Mouse (Mus musculus): ENCODE results near the gene Myoz1. TPM values are rescaled to one million over a fixed set of nuclear protein-coding genes. Genes with fewer than 3 reads are reported as not detected.

The Myoz1 gene
- polyA plus RNA-seq, 1 experiment, result not detected

DNA sequence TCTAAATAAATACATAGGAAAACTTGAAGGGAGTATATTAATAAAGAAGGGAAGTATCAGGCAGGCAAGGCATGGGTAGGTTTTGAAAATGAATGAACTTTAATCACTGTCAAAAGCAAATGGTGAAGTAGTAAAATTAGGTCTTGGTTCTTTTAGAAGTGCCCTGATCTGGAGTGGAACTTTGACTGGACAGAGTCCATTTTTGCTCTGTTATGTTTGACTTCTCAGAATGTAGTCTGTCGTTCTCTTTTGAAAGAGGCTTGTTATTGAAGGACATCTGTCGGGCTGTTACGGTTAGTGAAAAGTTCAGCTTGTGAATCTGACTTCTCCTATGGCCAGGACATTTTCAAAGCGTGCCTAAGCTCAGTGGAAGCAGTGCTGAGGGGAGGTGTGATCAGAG, 21.6 kb upstream of the Myoz1 start:
- no peak for TF ChIP-seq POLR2A (IDR thresholded peaks at IDR 0.05; ENCODE audit: insufficient read depth, low read length)
- no peak for TF ChIP-seq CTCF (IDR thresholded peaks at IDR 0.05; ENCODE audit: low read depth, low read length)
- no peak for TF ChIP-seq EP300 (IDR thresholded peaks at IDR 0.05; ENCODE audit: insufficient read depth, low read depth, low read length)
- Histone ChIP-seq H3K36me3 (ENCODE audit: control insufficient read depth, insufficient read depth, low read length, poor library complexity, severe bottlenecking) (peaks cover 48% of the 10 kb centered on the region), H3K9me3 (replicated peaks; ENCODE audit: control insufficient read depth, insufficient read depth, low read length, poor library complexity, severe bottlenecking) (peaks cover 17% of the 10 kb centered on the region), H3K4me3 (ENCODE audit: low read depth, low read length) (no peak overlapping the region), H3K9ac (ENCODE audit: low read depth, poor library complexity, severe bottlenecking) (no peak overlapping the region), H3K27me3 (ENCODE audit: control insufficient read depth, insufficient read depth, low read length, poor library complexity, severe bottlenecking) (no peaks in the 10 kb centered on the region), H3K27ac (ENCODE audit: insufficient read depth, low read length) (no peak overlapping the region), H3K4me1 (ENCODE audit: control insufficient read depth, insufficient read depth, low read length) (no peaks in the 10 kb centered on the region)

DNA sequence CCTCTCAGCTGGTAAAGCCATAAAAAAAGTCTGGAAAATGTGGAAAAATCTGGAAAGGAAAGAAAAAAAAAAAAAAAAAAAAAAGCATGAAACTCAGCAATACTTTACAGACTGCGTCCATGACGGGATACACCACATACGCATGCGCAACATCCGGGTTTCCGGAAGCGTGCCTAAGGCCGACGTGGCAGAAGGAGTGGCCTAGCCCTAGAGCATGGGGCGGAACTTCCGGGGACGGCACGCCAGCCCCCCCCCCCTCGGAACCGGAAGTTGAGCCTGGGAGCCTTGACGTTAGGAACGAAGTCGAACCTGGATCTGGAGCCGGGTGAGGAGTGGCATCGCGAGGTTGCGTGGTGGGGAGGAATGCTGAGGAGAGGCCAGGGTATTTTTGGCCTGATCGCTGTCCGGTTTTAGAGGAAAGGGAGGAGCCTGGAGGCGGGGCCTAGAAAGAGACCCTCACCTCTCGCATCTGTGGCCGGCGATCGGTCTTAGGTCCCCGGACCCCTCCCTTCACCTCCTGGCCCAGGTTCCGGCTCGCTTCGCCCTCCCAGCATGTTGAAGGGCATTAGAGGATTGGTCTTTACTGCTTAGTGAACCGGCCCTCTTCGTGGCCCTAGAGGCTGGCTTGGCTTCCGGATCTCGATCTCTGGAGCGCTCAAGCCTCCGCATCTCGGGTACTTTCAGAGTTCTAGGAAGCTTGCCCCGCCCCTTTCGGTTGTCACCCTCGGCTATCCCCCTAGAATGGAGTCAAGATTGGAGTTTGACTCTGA, 17.9 kb upstream of the Myoz1 start, which contains the start of gene Sec24c:
Gene Sec24c (plus strand): TSS at position 245 of the 770 bp plus-strand sequence.
- H3K27ac ChIP-seq (ENCODE audit: insufficient read depth, low read length), result peak within 1 kb of the TSS; percentile 82
- peak within 1 kb of the TSS; percentile 82 for H3K9ac ChIP-seq (ENCODE audit: low read depth, poor library complexity, severe bottlenecking)
- no peaks in the 10 kb centered on the region for H3K27me3 ChIP-seq (ENCODE audit: control insufficient read depth, insufficient read depth, low read length, poor library complexity, severe bottlenecking)
- peak within 1 kb of the TSS; percentile 96 for H3K4me3 ChIP-seq (ENCODE audit: low read depth, low read length)
- no peak for TF ChIP-seq CTCF (IDR thresholded peaks at IDR 0.05; ENCODE audit: low read depth, low read length)
- TF ChIP-seq EP300 (IDR thresholded peaks at IDR 0.05; ENCODE audit: insufficient read depth, low read depth, low read length), result 0 out of 2 replicates have a peak, but pooled peaks have one; percentile 13
- peak; percentile 42 for TF ChIP-seq POLR2A (IDR thresholded peaks at IDR 0.05; ENCODE audit: insufficient read depth, low read length)
- H3K9me3 ChIP-seq (replicated peaks; ENCODE audit: control insufficient read depth, insufficient read depth, low read length, poor library complexity, severe bottlenecking), result peaks cover 17% of the 10 kb centered on the region
- H3K36me3 ChIP-seq (ENCODE audit: control insufficient read depth, insufficient read depth, low read length, poor library complexity, severe bottlenecking), result peaks cover 28% of the 10 kb centered on the region
- H3K4me1 ChIP-seq (ENCODE audit: control insufficient read depth, insufficient read depth, low read length), result no peaks in the 10 kb centered on the region

DNA sequence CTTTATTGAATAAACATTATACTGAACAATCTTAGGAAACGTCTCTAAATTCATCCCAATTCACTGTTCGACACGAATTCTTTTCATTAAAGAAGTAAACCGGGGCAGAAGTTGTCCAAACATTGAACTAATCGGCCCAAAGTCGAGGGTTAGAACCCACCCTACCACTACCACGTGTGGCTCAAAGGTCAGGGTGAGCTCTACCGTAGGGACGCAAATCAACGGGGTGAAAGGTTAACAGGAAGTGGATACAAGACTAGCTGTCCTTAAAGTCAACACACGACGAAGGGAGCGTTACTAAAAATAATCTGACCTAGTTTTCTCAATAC, 17.4 kb upstream of the Myoz1 start:
- Histone ChIP-seq H3K27ac (ENCODE audit: insufficient read depth, low read length) (peak overlapping the region; percentile 82), H3K9me3 (replicated peaks; ENCODE audit: control insufficient read depth, insufficient read depth, low read length, poor library complexity, severe bottlenecking) (peaks cover 17% of the 10 kb centered on the region), H3K4me1 (ENCODE audit: control insufficient read depth, insufficient read depth, low read length) (no peaks in the 10 kb centered on the region), H3K4me3 (ENCODE audit: low read depth, low read length) (peak overlapping the region; percentile 83), H3K9ac (ENCODE audit: low read depth, poor library complexity, severe bottlenecking) (peak overlapping the region; percentile 59), H3K36me3 (ENCODE audit: control insufficient read depth, insufficient read depth, low read length, poor library complexity, severe bottlenecking) (peaks cover 24% of the 10 kb centered on the region), H3K27me3 (ENCODE audit: control insufficient read depth, insufficient read depth, low read length, poor library complexity, severe bottlenecking) (no peaks in the 10 kb centered on the region)
- TF ChIP-seq POLR2A (IDR thresholded peaks at IDR 0.05; ENCODE audit: insufficient read depth, low read length) (no peak), EP300 (IDR thresholded peaks at IDR 0.05; ENCODE audit: insufficient read depth, low read depth, low read length) (no peak), CTCF (IDR thresholded peaks at IDR 0.05; ENCODE audit: low read depth, low read length) (no peak)

DNA sequence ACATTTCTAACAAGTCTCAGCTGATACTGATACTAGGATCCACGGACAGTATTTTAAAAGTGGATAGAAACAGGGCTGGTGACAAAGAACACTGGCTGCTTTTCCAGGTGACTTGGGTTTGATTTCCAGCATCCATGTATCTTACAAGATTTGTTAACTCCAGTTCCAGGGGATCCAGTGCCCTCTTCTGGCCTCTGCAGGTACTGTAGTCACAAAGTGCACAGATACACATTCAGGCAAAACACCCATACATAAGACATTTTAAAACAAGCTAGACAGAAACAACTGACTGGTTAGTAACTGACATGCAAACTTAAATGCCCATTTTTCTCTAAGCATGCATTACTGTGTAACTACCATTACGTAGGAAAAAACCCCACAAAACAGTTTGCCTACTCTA, 16.6 kb upstream of the Myoz1 start:
- peaks cover 17% of the 10 kb centered on the region for H3K9me3 ChIP-seq (replicated peaks; ENCODE audit: control insufficient read depth, insufficient read depth, low read length, poor library complexity, severe bottlenecking)
- H3K36me3 ChIP-seq (ENCODE audit: control insufficient read depth, insufficient read depth, low read length, poor library complexity, severe bottlenecking), result peaks cover 19% of the 10 kb centered on the region
- TF ChIP-seq POLR2A (IDR thresholded peaks at IDR 0.05; ENCODE audit: insufficient read depth, low read length) (no peak), EP300 (IDR thresholded peaks at IDR 0.05; ENCODE audit: insufficient read depth, low read depth, low read length) (no peak), CTCF (IDR thresholded peaks at IDR 0.05; ENCODE audit: low read depth, low read length) (peak; percentile 17)
- H3K9ac ChIP-seq (ENCODE audit: low read depth, poor library complexity, severe bottlenecking), result peak overlapping the region; percentile 59
- H3K27ac ChIP-seq (ENCODE audit: insufficient read depth, low read length), result no peak overlapping the region
- H3K4me3 ChIP-seq (ENCODE audit: low read depth, low read length), result no peak overlapping the region
- no peaks in the 10 kb centered on the region for H3K4me1 ChIP-seq (ENCODE audit: control insufficient read depth, insufficient read depth, low read length)
- H3K27me3 ChIP-seq (ENCODE audit: control insufficient read depth, insufficient read depth, low read length, poor library complexity, severe bottlenecking), result no peaks in the 10 kb centered on the region

DNA sequence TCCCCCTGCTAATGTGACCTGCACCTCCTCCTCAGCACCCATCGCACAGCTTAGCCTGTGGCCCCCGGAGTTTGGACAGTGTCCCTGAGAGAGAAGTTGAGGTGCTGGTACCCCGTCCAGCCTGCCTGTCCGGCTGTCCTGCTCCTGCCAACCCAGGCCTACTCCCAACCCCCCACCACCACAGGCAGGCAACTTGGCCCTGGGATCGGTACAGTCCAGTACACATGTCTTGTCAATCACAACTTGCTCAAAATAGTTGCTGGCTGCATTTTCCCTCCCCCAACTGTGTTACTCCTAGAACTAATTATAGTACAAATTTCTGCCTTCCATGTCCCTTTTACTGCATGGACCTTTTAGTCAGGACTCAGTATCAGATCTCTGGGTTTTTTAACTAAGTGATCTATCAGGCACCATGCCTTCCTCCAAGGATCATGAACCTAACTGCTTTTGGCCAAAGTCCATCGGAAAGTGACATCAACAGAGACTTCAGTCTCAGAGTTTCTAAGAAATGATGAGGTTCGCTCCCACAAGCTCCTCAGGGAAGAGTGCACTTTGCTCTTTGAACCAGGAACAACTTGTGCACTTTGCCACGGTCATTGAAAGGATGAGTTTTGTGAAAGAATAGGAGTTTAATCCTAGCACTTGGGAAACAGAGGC, 11.9 kb upstream of the Myoz1 start, which contains the start of gene Synpo2l:
Gene Synpo2l (minus strand): TSS at position 201 of the 657 bp plus-strand sequence.
- no peaks in the 10 kb centered on the region for H3K36me3 ChIP-seq (ENCODE audit: control insufficient read depth, insufficient read depth, low read length, poor library complexity, severe bottlenecking)
- H3K27ac ChIP-seq (ENCODE audit: insufficient read depth, low read length), result no peak within 1 kb of the TSS
- H3K9me3 ChIP-seq (replicated peaks; ENCODE audit: control insufficient read depth, insufficient read depth, low read length, poor library complexity, severe bottlenecking), result no peaks in the 10 kb centered on the region
- no peak within 1 kb of the TSS for H3K4me3 ChIP-seq (ENCODE audit: low read depth, low read length)
- H3K4me1 ChIP-seq (ENCODE audit: control insufficient read depth, insufficient read depth, low read length), result peaks cover 1% of the 10 kb centered on the region
- no peak within 1 kb of the TSS for H3K9ac ChIP-seq (ENCODE audit: low read depth, poor library complexity, severe bottlenecking)
- no peaks in the 10 kb centered on the region for H3K27me3 ChIP-seq (ENCODE audit: control insufficient read depth, insufficient read depth, low read length, poor library complexity, severe bottlenecking)
- TF ChIP-seq CTCF (IDR thresholded peaks at IDR 0.05; ENCODE audit: low read depth, low read length) (no peak), POLR2A (IDR thresholded peaks at IDR 0.05; ENCODE audit: insufficient read depth, low read length) (no peak), EP300 (IDR thresholded peaks at IDR 0.05; ENCODE audit: insufficient read depth, low read depth, low read length) (no peak)

DNA sequence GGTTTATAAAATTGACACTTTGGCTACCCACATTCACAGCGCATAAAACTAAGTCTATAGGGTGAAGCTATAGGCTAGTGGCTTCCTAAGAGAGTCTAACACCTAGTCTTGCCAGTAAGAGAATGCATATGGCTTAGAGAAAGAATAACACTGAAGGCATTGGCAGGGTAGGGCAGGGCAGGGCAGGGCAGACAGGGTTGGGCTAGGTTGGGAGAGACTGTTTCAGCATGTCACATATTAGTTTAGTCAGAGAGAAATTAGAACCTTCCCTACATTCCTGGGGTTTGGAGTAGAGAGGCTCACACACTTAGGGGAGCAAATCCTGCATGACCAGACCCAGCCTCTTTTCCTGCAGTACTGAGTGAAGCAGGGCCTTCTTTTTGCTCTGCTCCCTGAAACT, 11.1 kb upstream of the Myoz1 start:
- no peak overlapping the region for H3K4me3 ChIP-seq (ENCODE audit: low read depth, low read length)

More for the DNA sequence above, 11.1 kb upstream of the Myoz1 start:
- Histone ChIP-seq H3K9ac (ENCODE audit: low read depth, poor library complexity, severe bottlenecking) (no peak overlapping the region), H3K27ac (ENCODE audit: insufficient read depth, low read length) (no peak overlapping the region), H3K27me3 (ENCODE audit: control insufficient read depth, insufficient read depth, low read length, poor library complexity, severe bottlenecking) (no peaks in the 10 kb centered on the region), H3K36me3 (ENCODE audit: control insufficient read depth, insufficient read depth, low read length, poor library complexity, severe bottlenecking) (no peaks in the 10 kb centered on the region), H3K4me1 (ENCODE audit: control insufficient read depth, insufficient read depth, low read length) (peaks cover 1% of the 10 kb centered on the region), H3K9me3 (replicated peaks; ENCODE audit: control insufficient read depth, insufficient read depth, low read length, poor library complexity, severe bottlenecking) (no peaks in the 10 kb centered on the region)
- no peak for TF ChIP-seq CTCF (IDR thresholded peaks at IDR 0.05; ENCODE audit: low read depth, low read length)
- TF ChIP-seq POLR2A (IDR thresholded peaks at IDR 0.05; ENCODE audit: insufficient read depth, low read length), result no peak
- no peak for TF ChIP-seq EP300 (IDR thresholded peaks at IDR 0.05; ENCODE audit: insufficient read depth, low read depth, low read length)
